Mouse (Mus musculus): ENCODE results near the gene Rgl2. TPM values are rescaled to one million over a fixed set of nuclear protein-coding genes. Genes with fewer than 3 reads are reported as not detected.
A peak's percentile ranks its signal among the peaks of the same experiment; 100 is the strongest.

Gene Rgl2
- total and polyA plus RNA-seq, 3 experiments, result 44.2 to 237 (median 44.4) TPM

GRCm38 (mm10) chr17:33908331-33909076 lies 20.8 kb upstream of the Rgl2 start:
- DNase-seq, result peak; percentile 56

DNA sequence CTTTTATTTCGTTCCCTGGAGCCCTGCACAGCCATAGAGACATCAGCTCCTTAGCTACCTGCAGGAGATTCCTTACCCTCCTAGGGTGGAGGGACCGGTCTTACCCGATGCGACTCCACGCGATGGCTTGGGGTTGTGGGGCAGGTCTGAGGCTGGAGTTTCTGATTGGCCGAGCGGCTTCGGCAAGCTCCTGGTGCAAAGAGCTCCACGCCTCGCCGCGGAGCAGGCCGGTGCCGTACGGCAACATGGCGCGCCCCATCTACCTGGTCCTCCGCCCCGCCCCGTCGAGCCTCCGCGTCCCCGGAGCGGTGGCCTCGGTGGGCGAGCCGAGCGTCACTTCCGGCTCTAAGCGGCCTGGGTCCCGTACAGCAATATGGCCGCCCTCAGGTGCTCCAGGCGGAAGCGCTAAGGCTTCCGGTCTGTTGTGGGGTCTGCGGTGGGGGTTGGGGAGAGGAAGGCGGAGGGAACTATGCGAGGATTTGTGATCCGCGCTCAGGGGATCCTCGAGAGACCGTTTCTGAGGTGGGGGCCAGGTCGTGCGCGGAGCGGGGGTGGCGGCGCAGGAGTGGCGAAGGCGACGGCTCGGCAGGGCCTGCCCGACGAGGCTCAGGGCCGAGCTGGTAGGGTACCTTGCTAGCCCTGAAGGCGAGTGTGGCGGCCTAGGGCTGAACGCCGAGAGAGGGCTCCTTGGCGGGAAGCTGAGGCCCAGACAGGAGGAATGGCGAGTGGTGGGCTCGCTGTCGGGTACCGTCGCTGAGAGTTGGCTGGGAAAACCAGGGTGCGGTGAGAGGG lies 20.1 kb upstream of the Rgl2 start, which contains the start of gene Daxx:
Gene Daxx, plus strand, starts transcription at position 338 of the 792 bp plus-strand sequence.
- DNase-seq, result peak; percentile 100

DNA sequence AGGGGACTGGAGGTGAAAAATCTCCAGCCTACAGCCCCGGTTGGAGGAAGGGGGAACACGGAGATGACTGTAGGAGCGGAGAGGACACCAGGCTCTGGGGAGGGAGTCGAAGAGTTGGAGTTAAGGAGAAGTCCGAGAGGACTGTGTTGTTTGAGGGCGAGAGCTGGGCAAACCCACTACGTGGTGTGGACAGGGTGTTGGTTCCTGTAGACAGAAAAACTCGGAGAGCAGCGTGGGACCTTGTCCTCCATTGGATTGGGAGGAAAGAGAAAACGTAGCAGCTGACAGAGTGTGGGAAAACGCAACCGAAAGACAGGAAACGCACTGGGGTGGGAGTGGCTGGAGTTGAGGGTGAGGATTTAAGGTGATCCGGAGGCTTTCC lies 19.5 kb upstream of the Rgl2 start:
- peak; percentile 80 for DNase-seq

DNA sequence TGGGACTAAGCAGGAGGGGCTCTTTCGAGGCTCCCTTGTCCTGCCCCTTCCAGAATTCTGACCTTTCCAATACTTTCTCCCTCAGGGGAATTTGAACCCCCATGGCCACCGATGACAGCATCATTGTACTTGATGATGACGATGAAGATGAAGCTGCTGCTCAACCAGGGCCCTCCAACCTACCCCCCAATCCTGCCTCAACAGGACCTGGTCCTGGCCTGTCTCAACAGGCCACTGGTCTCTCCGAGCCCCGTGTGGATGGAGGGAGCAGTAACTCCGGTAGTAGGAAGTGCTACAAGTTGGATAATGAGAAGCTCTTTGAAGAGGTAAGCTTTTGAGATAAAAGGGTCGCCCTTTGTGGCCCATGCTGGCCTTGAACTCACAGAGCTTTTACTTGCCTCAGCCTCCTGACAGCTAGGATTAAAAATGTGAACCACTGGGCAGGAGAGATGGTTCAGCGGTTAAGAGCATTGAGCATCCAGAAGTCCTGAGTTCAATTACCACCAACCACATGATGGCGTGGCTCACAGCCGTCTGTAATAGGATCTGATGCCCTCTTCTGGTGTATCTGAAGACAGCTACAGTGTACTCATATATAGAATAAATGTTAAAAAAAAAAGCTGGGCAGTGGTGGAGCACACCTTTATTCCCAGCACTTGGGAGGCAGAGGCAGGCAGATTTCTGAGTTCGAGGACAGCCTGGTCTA lies 18.8 kb upstream of the Rgl2 start:
- DNase-seq, result no peak

- no peak for DNase-seq
These were observed 18.1 kb upstream of the Rgl2 start for GRCm38 (mm10) chr17:33911052-33911812.

DNA sequence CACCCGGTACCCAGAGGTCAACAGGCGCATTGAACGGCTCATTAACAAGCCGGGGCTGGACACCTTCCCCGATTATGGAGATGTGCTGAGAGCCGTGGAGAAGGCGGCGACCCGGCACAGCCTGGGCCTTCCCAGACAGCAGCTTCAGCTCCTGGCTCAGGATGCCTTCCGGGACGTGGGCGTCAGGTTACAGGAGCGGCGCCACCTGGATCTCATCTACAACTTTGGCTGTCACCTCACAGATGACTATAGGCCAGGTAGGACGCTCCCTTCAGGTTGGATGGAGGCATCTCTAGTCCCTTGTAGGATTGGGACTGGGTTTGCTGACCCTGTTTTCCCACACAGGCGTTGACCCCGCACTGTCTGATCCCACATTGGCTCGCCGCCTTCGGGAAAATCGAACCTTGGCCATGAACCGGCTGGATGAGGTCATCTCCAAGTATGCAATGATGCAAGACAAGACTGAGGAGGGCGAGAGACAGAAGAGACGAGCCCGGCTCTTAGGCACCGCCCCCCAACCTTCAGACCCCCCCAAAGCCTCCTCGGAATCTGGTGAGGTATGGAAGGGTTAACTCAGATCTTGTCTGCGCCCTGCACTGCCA lies 17.4 kb upstream of the Rgl2 start:
- DNase-seq, result peak; percentile 16

DNA sequence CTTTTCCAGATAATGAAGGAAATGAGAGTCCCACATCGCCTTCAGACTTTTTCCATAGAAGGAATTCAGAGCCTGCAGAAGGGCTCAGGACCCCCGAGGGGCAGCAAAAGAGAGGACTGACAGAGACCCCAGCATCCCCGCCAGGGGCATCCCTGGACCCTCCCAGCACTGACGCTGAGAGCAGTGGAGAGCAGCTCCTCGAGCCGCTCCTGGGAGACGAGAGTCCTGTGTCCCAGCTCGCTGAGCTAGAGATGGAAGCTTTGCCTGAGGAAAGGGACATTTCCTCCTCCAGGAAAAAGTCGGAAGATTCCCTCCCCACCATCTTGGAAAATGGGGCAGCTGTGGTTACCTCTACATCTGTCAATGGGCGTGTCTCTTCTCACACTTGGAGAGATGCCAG lies 16.1 kb upstream of the Rgl2 start:
- no peak for DNase-seq

- DNase-seq, result no peak
These were observed 15.4 kb upstream of the Rgl2 start for GRCm38 (mm10) chr17:33913905-33914304.

- no peak for DNase-seq
These were observed 14.4 kb upstream of the Rgl2 start for GRCm38 (mm10) chr17:33914969-33915391.

GRCm38 (mm10) chr17:33915671-33916250 lies 13.6 kb upstream of the Rgl2 start, which contains the start of the genes Tapbp and Zbtb22:
Gene Tapbp, plus strand, starts transcription at chr17:33915899.
Gene Zbtb22, plus strand, starts transcription at chr17:33915904.
- peak; percentile 97 for DNase-seq

- DNase-seq, result no peak
These were observed 13.0 kb upstream of the Rgl2 start for GRCm38 (mm10) chr17:33916294-33916693.

DNA sequence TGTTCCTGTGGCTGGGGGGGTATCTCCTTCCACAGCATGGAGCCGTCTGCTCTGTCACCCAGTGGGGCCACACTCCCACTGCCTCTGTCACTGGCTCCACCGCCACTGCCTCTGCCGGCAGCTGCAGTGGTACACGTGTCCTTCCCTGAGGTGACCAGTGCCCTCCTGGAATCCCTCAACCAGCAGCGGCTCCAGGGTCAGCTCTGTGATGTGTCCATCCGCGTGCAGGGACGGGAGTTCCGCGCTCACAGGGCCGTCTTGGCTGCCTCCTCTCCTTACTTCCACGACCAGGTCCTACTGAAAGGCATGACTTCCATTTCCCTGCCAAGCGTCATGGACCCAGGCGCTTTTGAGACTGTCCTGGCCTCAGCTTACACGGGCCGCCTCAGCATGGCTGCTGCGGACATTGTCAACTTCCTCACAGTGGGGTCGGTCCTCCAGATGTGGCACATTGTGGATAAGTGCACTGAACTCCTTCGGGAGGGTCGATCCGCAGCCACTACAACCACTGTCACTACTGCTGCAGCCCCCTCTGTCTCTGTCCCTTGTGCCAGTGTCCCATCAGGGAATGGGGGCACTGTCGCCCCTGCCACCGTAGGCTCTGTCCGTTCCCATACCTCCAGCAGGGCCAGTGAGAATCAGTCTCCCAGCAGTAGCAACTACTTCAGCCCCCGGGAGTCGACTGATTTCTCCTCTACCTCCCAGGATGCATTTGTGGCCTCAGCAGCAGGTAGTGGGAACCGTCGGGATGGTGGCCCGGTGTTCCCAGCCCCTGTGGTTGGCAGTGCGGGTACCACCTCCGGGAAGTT lies 12.3 kb upstream of the Rgl2 start:
- DNase-seq, result peak; percentile 28

DNA sequence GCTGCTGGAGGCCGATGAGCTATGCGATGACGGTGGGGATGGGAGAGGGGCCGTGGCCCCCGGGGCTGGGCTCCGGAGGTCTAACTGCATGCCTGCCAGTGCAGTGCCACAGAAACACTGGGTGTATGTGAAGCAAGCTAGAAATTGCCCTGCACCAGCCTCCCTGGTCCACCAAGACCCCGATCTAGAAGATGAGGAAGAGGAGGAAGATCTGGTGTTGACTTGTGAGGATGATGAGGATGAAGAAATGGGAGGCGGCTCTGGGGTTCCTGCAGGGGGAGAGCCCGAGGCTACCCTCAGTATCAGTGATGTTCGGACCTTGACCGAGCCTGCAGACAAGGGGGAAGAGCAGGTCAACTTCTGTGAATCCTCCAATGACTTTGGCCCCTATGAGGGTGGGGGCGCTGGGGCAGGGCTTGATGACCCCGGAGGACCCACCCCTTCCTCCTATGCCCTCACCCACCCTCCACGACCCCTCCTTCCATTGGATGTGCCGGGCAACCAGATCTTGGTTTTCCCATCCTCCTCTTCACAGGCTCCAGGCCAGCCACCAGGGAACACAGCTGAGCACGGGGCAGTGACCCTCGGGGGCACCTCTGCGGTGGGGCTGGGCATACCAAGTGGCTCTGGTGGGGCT lies 11.6 kb upstream of the Rgl2 start:
- DNase-seq, result peak; percentile 26

DNA sequence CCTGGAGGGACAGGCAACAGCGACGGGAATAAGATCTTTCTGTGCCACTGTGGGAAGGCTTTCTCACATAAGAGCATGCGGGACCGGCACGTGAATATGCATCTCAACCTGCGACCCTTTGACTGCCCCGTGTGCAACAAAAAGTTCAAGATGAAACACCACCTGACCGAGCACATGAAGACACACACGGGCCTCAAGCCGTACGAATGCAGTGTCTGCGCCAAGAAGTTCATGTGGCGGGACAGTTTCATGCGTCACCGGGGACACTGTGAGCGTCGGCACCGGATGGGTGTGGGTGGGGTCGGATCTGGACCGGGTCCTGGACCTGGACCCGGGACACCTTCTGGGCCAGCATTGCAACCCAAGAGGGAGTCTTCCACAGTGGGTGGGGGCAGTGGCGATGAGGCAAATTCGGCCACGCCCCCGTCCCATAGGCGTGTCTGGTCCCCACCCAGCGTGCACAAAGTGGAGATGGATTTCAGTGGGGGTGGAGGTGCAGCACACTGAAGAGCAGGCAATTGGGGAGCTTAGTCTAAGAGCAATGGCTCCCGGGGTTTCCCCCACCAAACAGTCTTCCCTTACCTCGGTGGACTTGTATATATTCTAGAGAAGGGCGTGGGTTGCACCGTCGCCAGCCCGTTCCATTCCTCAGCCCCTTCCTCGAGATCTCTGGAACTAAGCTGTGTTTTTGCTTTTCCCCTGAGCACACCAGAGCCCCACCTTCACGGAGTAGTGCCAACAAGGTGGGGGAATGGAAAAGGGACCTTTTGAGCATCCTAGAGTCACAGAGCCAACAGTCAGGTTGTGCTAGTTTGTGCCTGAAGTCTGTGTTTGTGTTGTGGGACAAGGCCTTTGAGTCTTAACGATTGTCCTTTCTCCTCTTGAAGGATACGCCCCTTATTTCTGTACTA lies 10.8 kb upstream of the Rgl2 start:
- peak; percentile 39 for DNase-seq

DNA sequence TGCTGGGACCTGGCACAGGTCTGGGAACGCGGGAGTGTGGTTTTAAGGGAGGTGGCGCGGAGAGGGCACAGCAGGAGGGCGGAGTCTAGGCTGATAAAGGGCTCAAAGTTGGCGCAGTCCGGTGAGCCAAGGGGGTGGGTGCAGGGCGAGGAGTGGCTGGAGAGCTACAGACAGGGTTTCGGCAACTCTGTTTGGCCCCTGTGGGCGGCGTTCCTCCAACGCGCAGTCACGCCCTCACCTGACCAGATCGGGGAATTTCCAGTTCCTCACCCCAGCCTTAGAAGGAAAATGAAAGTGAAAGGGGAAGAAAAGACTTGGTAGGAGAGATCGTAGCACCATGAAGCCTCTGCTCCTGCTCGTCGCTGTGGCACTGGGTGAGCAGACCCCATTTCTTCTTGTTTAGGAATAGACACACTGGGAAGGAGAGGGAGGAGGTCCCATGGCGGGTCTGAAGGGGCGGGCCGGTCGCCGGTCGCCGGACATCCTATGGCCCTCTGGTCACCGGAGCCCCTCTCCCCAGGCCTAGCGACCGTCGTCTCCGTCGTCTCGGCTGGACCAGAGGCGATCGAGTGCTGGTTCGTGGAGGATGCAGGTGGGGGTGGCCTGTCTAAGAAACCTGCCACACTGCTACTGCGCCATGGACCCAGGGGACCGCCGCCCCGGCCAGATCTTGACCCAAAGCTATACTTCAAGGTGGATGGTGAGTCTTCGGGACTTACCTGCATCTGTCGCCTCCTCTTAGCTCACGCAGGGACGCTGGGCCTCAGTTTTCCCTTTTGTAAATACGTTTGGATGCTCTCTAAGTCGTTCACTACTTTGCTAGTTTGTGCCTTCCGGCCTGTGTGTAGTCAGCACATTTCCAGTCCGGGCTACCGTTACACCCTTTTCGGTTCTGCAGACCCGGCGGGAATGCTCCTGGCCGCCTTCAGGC lies 9.7 kb upstream of the Rgl2 start:
- DNase-seq, result peak; percentile 93

DNA sequence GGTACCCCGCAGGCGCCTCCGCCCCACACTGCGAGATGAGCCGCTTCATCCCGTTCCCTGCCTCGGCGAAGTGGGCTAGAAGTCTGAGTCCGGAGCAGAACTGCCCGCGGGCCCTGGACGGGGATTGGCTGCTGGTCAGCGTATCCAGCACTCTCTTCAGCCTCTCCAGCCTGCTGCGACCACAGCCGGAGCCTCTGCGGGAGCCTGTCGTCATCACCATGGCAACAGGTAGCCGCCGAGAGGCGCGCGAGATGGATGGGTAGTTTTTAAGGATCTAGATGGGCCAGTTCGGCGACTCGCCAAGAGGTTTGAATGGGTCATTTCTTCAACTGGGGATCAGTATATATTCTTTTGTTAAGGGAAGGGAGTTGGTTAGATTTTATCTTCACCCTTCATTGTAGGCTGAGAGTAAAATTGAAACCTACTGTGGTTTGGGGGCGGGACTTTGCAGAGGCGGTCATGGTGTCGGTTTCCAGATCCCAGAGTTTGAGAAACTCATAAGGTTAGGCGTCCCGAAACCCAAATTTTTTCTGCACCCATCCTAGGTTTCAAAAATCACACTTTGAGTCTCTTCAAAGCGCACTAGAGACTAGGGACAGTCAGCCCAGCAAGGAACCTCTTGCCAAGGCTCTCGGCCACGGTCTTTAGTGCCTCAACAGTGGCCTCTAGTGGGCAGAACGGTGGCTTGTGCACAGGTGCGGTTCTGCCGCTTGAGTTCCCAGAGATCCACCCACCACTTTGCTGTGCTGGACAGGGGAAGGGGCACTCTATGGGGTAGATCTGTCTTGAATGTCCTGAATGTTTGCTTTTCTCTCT lies 8.9 kb upstream of the Rgl2 start:
- peak; percentile 88 for DNase-seq

Data from adrenal gland, adult 2 months (tissue).